ENCODE assay signal across 11 mouse cellular contexts in the genomic region with DNA sequence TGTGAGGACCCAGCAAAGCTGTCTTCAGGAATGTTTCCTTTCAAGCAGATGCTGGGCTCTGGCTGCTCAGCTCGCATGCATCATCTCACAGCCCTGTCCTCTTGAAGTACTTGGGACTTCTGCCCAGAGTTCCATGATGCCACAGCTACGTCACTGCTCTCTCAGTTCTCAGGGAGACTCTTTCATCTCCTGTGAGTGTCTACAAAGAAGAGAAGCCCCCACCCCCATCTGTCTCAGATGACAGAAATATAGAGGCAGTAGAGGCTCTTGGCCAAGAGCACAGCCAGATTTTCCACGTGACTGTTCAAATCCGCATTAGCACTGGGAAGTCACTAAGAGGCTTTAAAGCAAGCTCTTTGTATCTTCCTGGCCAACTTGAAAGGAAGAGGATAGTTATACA.
A peak's percentile ranks its signal among the peaks of the same experiment; 100 is the strongest.
DNase-seq lines count a peak whose midpoint lies in the region; ATAC-seq lines count a peak whose summit lies in the region.
"Had no signal": no experiment of that assay in that cellular context is flagged by ENCODE, and none has a peak within 500 bp of the region (broad histone marks: within the 10 kb centered on the region; RNA-seq: fewer than 3 reads in every experiment).

No protein-coding gene starts in this region.

- H3K4me1 ChIP-seq in kidney, embryonic 16.5 days (ENCODE audit: insufficient read depth, low read length), result 0 out of 2 replicates have a peak, but pooled peaks cover 5% of the 10 kb centered on the region
- no peaks in the 10 kb centered on the region for H3K4me1 ChIP-seq in intestine, embryonic 16.5 days (ENCODE audit: control insufficient read depth, insufficient read depth, low read length)
- H3K4me1 ChIP-seq: liver, embryonic 15.5 days had no signal

- H3K4me2 ChIP-seq in kidney, embryonic 16.5 days (replicated peaks; ENCODE audit: low read depth, low read length), result no peak overlapping the region
- no peak overlapping the region for H3K4me2 ChIP-seq in intestine, embryonic 16.5 days (ENCODE audit: low read depth, low read length)
- H3K4me2 ChIP-seq: liver, embryonic 15.5 days had no signal

- H3K4me3 ChIP-seq in kidney, embryonic 16.5 days (ENCODE audit: low read length), result no peak overlapping the region
- H3K4me3 ChIP-seq in intestine, embryonic 16.5 days (ENCODE audit: low read length), result no peak overlapping the region
- H3K4me3 ChIP-seq: gastrocnemius, adult 2 months; liver, embryonic 15.5 days had no signal

- H3K9me3 ChIP-seq in kidney, embryonic 16.5 days (ENCODE audit: low read length), result no peaks in the 10 kb centered on the region
- no peaks in the 10 kb centered on the region for H3K9me3 ChIP-seq in intestine, embryonic 16.5 days (ENCODE audit: control insufficient read depth, low read length)
- H3K9me3 ChIP-seq: liver, embryonic 15.5 days had no signal

- H3K27me3 ChIP-seq in kidney, embryonic 16.5 days (ENCODE audit: insufficient read depth, low read length), result no peaks in the 10 kb centered on the region
- no peaks in the 10 kb centered on the region for H3K27me3 ChIP-seq in intestine, embryonic 16.5 days (replicated peaks; ENCODE audit: control insufficient read depth, insufficient read depth, low read length)
- H3K27me3 ChIP-seq: liver, embryonic 15.5 days had no signal

- H3K27ac ChIP-seq in kidney, embryonic 16.5 days (ENCODE audit: low read length), result no peak overlapping the region
- H3K27ac ChIP-seq in intestine, embryonic 16.5 days (ENCODE audit: low read length), result no peak overlapping the region
- H3K27ac ChIP-seq: gastrocnemius, adult 2 months; liver, embryonic 15.5 days had no signal

- ATAC-seq in kidney, embryonic 16.5 days (ENCODE audit: low FRiP score, low TSS enrichment), result peak; percentile 54
- peak; percentile 38; the same call in 1 of the 2 replicates for ATAC-seq in intestine, embryonic 16.5 days

- H3K9ac ChIP-seq in kidney, embryonic 16.5 days (replicated peaks; ENCODE audit: low read length), result no peak overlapping the region
- H3K9ac ChIP-seq in intestine, embryonic 16.5 days (ENCODE audit: low read depth, low read length), result no peak overlapping the region
- H3K9ac ChIP-seq: liver, embryonic 15.5 days had no signal

- WGBS in kidney, embryonic 16.5 days, result 50% methylated on average over 4 of the region's 4 CpGs
- WGBS in intestine, embryonic 16.5 days, result 62% methylated on average over 4 of the region's 4 CpGs

- H3K36me3 ChIP-seq in kidney, embryonic 16.5 days (ENCODE audit: insufficient read depth, low read length), result no peaks in the 10 kb centered on the region
- H3K36me3 ChIP-seq in intestine, embryonic 16.5 days (ENCODE audit: control insufficient read depth, insufficient read depth, low read length), result no peaks in the 10 kb centered on the region
- H3K36me3 ChIP-seq: liver, embryonic 15.5 days had no signal

- peak; percentile 15 for DNase-seq in adrenal gland, postnatal 14 days
- DNase-seq in adrenal gland, adult 2 months, result no peak
- DNase-seq in kidney, adult 8-10 months, result no peak
- DNase-seq in adrenal gland, postnatal 36 days, result peak; percentile 14 to 17
- DNase-seq in spleen, adult 12 weeks (ENCODE audit: low spot score), result no peak
- no peak for DNase-seq in gastrocnemius, postnatal 4 days (ENCODE audit: low spot score in 2 of 2)
- DNase-seq: cerebellum, postnatal 36 days; gastrocnemius, adult 2 months had no signal

Comparison
In these comparisons a context has a peak if more than half of its experiments do, and no peak if none do; other contexts are left out.
1. DNase-seq: peak in adrenal gland, postnatal 14 days (single experiment) and adrenal gland, postnatal 36 days (2 of 2); none in adrenal gland, adult 2 months (single experiment), kidney, adult 8-10 months (0 of 2), spleen, adult 12 weeks (single experiment) and gastrocnemius, postnatal 4 days (0 of 2).